Mouse (Mus musculus) megakaryocyte-erythroid progenitor cell, adult 5 weeks (primary cell): Measurements from ENCODE around the gene Rad51b. TPM values are rescaled to one million over a fixed set of nuclear protein-coding genes. Genes with fewer than 3 reads are reported as not detected.

ENCODE experiments used
- polyA plus RNA-seq: library from polyadenylated mRNA; stranded (reverse); fragments of >175 nt; gene quantifications from 2 replicates; pipeline ENCODE4 v1.2.3, GENCODE M21; 2012

The Rad51b gene
- 0.28 and 0.51 TPM in 2 replicates for polyA plus RNA-seq

DNA sequence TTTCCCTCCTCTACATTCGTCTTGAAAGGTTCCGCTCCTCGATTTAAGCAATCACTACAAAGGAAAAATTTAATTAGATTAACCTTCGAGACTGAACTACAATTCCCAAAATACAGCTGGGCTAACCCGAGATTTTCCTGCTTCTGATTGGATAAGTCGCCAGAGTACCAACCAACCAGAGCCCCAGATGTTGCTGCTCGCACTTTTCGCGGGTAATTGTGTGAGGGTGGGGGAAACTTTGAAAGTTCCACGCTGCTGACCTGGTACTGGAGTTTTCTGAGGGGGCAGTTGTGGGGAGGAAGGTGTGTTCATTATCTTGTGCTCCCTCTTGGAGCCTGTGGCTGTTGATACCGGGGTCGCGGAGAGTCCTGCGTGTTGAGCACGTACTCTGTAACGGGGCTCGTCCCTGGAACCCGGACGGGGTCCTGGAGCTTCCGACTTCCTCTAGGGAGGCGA, at the start of gene Rad51b:
Gene Rad51b, plus strand, starts transcription at position 162 of the 456 bp plus-strand sequence.

GRCm38 (mm10) chr12:79296126-79296816, 811 bp upstream of the Rad51b start, which contains the start of gene Zfyve26:
TSS of gene Zfyve26 (minus strand) at chr12:79296304.

Other genes starting within 250 kb of the Rad51b start
- gene Pigh, start 207.6 kb upstream of the Rad51b start, polyA plus RNA-seq = 4.4 and 4.5 TPM in 2 replicates
- not detected in 2 replicates for gene Arg2, start 166.5 kb upstream of the Rad51b start, polyA plus RNA-seq
- gene Vti1b, start 124.6 kb upstream of the Rad51b start, polyA plus RNA-seq = 58.2 and 61.0 TPM in 2 replicates
- 1.6 and 2.1 TPM in 2 replicates for gene Rdh11, start 105.0 kb upstream of the Rad51b start, polyA plus RNA-seq
- 0.59 and 0.68 TPM in 2 replicates for gene Rdh12, start 88.4 kb upstream of the Rad51b start, polyA plus RNA-seq
- 4.3 and 5.8 TPM in 2 replicates for gene Zfyve26, start 978 bp upstream of the Rad51b start, polyA plus RNA-seq